Mouse (Mus musculus): ENCODE results near the gene Naaladl2.
A peak's percentile ranks its signal among the peaks of the same experiment; 100 is the strongest.

The Naaladl2 gene

GRCm38 (mm10) chr3:24321489-24322405 is 822.3 kb downstream of the Naaladl2 start:
- peak; percentile 34 for DNase-seq (ENCODE audit: low read depth, low spot score)

- DNase-seq (ENCODE audit: low read depth, low spot score): peak; percentile 94
Measured at GRCm38 (mm10) chr3:24314658-24315297, 829.3 kb downstream of the Naaladl2 start.

GRCm38 (mm10) chr3:24225418-24225817 is 918.6 kb downstream of the Naaladl2 start:
- DNase-seq (ENCODE audit: low read depth, low spot score): no peak

GRCm38 (mm10) chr3:24217476-24217875 is 926.6 kb downstream of the Naaladl2 start:
- DNase-seq (ENCODE audit: low read depth, low spot score): no peak

DNA sequence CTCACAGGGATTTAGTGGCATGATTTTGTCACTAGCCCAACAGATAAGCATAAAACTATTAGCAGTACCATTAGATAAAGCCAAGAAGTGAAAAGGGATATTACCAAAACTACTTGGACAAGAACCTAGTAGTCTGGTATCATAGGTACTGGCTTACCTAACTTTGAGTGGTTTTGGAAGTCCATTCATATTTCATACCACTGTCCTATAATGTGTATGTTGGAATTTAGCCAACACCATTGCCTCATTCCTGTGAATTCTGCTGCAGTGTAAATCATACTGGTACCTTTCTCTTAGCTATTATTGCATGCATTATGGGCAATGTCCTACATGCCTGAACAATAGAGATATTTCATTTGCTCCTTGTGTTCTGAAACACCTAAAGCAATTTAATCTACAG is 977.5 kb downstream of the Naaladl2 start:
- no peak for DNase-seq (ENCODE audit: low read depth, low spot score)

- no peak for DNase-seq (ENCODE audit: low read depth, low spot score)
Measured at GRCm38 (mm10) chr3:24163992-24164391, 980.1 kb downstream of the Naaladl2 start.

DNA sequence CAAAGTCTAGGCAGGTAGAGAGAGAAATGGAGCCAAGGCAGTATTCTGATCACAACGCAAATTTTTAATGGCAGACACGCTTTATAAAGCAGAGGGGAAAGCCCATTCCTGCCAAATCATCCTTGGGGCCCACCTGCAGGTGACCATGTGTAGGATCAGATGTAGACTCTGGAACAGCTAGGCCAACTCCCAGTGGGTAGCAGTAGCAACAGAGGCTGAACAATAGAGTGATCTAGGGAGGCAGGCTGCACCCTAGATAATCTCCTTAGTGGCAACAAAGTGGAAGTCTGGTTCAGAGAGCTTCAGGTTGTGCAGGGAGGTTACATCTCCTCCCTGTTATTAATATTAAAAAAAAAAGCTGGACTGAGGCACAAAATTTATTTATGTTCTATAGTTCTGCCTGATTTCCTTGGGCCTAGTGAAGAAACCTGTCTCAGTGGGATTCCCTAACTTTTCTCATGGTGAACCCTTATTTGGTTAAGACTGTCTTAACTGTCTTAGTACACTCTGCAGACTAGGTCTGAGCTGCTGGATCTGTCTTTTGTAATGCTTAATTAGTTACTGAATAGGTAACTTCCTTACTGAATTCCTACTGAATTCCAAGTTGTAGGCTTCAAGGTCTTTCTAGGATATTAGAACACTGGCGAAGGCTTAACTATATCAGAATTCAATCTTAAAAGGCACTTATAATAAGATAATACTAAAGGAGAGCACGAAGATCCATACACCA is 992.8 kb downstream of the Naaladl2 start:
- DNase-seq (ENCODE audit: low read depth, low spot score): peak; percentile 0

DNA sequence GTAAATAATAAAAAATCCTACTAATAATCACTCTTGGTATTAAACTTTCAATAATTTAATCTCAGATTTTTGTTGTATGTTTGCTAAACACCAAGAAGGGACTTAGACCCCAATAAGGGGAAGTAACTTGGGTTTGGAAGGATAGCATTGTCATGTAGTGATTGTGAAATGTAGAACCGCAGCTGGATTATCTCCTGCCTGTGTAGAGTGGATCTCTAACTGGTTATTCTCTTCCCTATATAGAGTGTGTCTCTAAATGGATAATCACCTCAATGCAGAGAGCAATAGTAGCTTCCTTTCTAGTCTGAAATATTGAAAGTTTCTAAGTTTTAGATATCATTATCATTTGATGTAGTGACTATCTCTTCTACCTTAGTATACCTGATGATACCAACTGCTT is 1001.3 kb downstream of the Naaladl2 start:
- no peak for DNase-seq (ENCODE audit: low read depth, low spot score)

DNA sequence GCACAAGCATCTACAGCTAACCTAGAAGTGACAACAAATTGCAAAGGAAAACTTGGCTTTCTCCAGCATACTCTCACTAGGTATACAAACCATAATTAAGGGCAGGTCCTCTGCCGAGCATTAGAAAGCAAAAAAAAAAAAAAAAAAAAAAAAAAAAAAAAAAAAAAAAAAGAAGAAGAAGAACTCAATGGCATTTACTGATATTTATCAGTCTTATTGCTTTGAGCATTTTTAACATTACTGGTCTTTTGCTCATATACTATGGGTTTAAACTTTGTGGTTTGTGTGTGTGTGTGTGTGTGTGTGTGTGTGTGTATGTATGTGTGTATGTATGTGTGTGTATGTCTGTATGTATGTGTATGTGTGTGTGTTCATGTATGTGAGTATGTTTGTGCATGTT is 1006.1 kb downstream of the Naaladl2 start:
- no peak for DNase-seq (ENCODE audit: low read depth, low spot score)

GRCm38 (mm10) chr3:24126200-24126599 is 1017.9 kb downstream of the Naaladl2 start:
- DNase-seq (ENCODE audit: low read depth, low spot score): no peak

DNA sequence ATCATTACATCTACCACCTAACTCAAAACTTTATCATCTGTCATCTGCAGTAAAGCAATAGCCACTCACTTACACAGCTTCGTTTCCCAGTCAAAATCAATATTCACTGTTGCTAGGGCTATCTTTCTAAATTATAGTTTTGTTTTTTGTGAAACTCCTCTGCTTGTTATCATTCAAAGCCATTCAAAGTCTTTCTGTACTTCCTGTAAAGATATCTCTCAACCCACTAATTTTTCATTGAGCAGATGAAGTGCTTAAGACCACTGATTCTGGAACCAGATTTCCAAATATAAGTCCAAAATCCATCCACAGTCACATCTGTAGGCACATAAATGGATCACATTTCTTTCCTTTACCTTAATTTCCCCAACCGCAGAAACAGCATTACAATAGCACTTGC is 1020.0 kb downstream of the Naaladl2 start:
- DNase-seq (ENCODE audit: low read depth, low spot score): no peak

DNA sequence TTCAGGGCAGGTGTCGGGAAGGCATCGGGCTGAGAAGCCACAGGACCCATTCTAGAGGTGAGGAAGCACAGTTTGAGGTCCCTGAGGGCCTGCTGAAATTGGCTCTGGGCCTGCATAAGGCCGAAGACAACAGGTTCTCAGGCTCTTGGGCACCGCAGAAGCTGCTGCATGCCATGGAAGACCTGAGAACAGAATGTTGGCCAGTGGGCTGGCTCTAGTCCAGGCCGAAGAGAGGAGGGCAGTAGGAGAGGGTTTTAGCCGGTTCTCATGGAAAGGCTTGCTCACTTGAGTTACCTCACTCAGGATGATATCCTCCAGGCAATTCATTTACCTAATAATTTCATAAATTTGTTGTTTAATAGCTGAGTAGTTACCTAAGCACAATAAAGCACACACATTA is 1025.9 kb downstream of the Naaladl2 start:
- peak; percentile 19 for DNase-seq (ENCODE audit: low read depth, low spot score)

GRCm38 (mm10) chr3:24114849-24115248 is 1029.2 kb downstream of the Naaladl2 start:
- no peak for DNase-seq (ENCODE audit: low read depth, low spot score)

DNA sequence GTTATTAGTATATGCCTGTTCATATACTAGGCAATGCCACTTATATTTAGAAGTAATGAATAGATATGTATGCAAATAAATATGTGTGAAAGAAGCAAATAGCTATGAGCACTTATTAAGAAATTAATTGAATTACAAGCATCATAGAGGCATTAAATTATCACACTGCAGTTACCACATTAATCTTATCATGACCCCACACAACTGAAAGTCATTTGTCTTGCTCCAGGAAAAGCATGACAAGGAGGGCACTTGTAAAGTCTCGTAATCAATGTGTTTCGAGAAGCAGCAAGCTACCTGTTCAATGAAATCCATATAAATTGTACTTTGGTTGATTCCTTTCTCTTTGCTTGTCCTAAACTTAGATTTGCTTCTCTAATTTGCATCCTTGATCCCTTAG is 1030.7 kb downstream of the Naaladl2 start:
- DNase-seq (ENCODE audit: low read depth, low spot score): no peak

DNA sequence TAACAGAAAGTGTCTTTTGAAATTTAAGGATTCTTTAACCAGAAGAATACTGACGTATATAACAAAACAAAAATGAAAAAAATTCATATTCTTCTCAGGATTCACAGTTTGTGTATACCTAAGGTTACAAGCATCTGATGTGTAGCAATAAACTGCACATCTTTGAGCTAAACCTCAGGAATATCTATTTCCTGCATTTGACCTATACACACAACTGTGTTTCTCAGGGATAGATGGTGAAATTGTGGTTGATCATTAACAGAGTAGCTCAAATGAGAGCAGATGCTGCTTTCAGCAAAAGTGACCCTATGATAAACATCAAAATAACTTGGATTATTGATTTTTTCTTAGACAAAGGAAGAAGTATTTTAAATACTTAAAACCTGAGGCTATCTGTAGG is 1037.7 kb downstream of the Naaladl2 start:
- no peak for DNase-seq (ENCODE audit: low read depth, low spot score)

DNA sequence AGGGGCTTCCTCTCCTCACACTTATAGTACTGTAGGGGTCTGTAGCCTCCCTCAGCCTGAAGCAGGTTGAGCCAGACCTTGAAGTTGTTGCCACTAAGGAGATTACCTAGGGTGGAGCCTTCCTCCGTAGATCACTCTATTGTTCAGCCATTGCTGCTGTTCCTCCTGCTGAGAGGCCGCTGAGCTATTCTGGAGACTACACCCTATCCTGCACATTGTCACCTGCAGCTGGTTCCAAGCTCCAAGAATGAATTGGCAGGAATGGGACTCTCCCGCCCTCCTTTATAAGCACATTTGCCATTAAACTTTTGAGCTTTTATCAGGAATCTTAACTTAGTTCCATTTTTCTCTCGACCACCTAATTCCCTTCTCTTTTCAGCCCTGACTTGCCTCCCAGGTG is 1064.3 kb downstream of the Naaladl2 start:
- no peak for DNase-seq (ENCODE audit: low read depth, low spot score)

DNA sequence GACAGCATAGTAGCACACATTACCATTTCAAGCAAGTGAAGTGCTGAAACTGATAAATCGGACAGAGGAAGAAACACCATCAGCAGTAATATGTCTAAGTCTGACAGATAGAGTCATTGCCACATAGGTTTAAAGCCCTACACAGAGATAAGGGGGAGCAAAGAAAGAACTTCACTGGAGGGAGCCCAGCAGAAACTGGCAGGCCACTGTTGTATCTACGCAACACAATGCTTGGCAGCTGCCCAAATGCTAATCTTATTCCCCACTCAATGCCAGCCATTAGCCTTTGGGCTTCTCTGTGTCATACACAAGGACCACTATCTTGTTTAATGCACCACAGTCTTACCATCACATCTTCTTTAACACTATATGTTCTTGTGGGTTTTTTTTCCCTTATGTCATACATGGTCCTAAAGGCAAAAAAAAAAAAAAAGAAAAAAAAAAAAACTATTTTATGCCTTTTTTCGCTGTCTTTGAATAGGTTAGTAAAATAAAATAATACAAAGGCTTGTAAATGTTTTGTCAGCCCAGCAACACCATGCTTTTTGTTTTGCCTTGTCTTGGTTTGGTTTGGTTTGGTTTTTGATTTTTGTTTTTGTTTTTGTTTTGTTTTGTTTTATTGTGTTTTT is 1072.8 kb downstream of the Naaladl2 start:
- peak; percentile 62 for DNase-seq (ENCODE audit: low read depth, low spot score)

DNA sequence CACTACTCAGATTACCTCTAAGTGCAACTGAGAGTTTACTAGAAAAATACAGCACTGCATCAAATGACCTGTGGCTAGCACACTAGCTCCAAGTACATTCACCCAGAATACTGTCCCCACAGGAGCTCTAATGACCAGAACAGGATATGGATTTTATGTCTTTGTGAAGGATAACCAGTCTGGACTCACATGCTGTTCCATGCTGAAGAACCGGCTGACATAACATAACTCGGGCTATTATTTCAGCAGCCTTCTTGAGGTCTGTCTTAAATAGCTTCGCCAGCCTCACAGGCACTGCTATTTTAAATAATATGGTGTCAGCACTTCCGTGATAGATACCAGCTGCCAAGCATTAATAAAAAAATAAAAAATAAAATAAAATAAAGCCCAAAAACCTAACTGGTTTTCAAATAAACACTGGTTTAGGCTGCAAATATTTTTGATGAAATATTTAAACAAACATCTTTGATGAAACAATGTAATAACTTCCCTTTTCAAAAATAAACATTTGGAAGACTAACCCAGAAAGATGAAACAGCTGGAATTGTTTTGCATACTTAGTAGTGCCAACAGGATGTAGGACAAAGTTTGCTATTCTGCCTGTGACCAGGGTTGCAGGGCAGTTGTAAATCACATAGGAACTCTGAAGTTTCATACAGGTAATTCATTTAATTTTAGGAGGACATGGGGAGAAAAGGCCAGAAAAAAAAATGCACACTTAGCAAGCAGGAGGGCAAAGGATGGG is 1073.5 kb downstream of the Naaladl2 start:
- peak; percentile 9 for DNase-seq (ENCODE audit: low read depth, low spot score)

DNA sequence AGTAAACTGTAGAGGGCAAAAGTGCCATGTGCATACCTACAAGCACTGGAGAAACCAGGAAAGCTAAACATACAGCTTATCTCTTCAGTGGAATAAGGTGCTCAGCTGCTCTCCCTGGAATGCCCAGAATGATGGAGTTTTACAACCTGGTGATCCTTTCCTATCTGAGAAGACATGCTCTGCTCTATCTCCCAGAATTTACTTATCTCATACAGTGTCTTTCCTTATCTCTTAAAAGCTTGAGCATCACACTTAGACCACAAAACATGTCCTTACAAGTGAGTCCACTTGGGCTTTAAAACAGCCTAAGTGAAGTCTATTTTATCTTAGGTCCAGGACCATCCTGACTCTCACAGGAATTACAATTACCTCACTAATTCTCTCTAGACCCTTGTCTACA is 1095.8 kb downstream of the Naaladl2 start:
- no peak for DNase-seq (ENCODE audit: low read depth, low spot score)

- DNase-seq (ENCODE audit: low read depth, low spot score): no peak
Measured at GRCm38 (mm10) chr3:24001741-24002140, 1142.3 kb downstream of the Naaladl2 start.

DNA sequence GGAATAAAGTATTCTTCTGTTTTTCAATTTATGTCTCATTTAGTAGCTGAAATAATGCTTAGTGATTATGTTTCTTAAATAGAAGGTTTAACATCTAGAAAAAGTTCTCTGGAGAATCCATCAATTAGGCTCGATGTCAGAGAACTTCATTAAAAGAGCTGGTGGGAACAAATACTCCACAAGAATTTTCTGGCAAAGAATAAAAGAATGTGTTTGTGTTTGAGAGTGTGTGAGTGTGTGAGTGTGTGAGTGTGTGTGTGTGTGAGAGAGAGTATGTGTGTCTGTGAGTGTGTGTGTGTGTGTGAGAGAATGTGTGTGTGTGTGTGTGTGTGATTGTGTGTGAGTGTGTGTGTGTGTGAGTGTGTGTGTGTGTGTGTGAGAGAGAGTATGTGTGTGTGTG is 1170.3 kb downstream of the Naaladl2 start:
- no peak for DNase-seq (ENCODE audit: low read depth, low spot score)

Data from brain, adult 2 months (tissue).